Mouse (Mus musculus) left cerebral cortex, postnatal 36 days (tissue): ENCODE results near the gene Ctsll3. TPM values are rescaled to one million over a fixed set of nuclear protein-coding genes. Genes with fewer than 3 reads are reported as not detected.

Experiments used
- DNase-seq, 2 experiments: peaks; one replicate each; pipeline ENCODE4 v3.0.0; 2021 to 2022; ENCODE audit warnings: low spot score in 2 of 2, mixed read lengths in 1 of 2
- intact Hi-C: fragments of 180-260 bp; cut with DNase I; formaldehyde crosslinking; loops from one replicate; pipeline ENCODE4 v1.15.1; 2025
- total RNA-seq, 2 experiments: library from RNA; stranded (reverse); gene quantifications; 2 replicates each; pipeline ENCODE4 v1.2.3; 2021

Gene Ctsll3
- total RNA-seq, result not detected

DNA sequence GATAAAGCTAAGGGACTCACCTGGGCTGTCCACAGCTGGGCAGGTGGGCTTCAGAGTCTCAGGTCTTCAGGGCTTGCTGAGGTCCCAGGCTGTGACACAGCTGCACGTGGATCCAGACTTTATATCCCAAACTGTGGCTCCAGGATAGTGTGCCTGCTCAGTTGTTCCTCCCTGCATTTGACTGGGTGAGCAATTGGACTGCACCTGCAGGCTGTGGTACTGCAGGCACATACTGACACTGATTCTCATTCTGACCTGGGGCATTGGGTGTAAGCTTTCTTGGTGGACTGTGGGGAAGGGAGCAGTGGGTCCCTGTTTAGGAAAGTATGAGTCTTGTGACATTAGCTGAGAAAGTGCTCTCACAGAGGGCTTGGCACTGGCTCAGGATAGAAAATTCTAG, at the start of gene Ctsll3:
Gene Ctsll3 (minus strand): TSS at position 101 of the 400 bp plus-strand sequence.
- intact Hi-C loops, result no loop called here
- DNase-seq, result no peak

DNA sequence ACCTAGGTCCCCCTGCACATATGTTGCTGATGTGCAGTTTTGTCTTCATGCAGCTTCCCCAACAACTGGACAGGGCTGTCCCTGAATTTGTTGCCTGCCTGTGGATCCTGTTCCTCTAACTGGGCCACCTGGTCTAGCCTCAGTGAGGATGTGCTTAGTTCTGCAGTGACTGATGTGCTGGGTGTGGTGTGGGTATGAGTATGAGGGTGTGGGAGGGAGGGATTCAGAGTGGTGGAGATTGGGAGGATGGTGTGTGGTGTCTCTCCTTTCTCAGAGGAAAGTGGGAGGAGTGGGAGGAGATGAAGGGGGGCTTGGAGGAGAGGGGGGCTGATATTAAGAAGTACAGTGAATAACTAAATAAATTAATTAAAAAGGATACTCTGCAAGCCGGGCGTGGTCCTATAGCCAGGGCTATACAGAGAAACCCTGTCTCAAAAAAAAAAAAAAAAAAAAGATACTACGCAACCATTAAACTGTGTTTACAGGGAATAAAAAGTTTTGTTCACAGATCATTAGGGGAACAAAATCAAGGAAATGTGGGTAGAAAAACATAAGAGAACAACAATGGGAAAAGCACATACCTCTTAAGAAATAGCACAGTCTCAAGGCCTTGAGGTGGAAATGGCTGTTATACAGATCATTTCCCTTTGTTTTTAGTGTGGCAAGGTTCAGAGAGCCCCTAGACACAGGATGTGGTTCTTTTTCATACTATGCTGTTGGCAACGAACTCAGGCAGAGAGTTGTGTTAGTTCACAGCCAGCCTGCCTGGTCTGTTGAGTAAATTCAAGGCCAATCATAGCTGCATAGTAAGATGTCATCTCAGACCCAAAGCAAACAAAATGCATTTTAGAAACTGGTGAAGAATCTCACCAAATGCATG, 45.8 kb upstream of the Ctsll3 start:
- intact Hi-C loops, result no loop called here

DNA sequence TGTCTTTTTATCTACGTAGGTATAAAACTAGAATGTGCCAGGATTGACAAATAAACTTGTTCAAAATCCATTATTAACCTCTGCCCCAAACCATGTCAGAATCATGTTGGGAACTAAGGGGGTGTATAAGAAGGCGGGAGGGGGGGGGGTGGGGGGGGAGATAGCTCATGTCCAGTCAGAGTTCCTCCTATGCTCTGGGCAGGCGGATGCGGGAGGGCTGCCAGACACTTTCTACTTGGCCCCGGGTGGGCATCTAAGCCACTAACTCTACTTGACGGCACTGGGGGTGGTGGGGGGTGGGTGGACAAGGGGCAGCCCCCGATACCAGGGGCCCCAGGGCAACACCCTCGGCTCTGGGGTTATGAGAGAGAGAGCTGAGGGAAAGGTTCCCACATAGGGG, 40.5 kb upstream of the Ctsll3 start:
- intact Hi-C loops, result no loop called here
- DNase-seq, result no peak

More for the DNA sequence above, 45.8 kb upstream of the Ctsll3 start:
- no peak for DNase-seq

DNA sequence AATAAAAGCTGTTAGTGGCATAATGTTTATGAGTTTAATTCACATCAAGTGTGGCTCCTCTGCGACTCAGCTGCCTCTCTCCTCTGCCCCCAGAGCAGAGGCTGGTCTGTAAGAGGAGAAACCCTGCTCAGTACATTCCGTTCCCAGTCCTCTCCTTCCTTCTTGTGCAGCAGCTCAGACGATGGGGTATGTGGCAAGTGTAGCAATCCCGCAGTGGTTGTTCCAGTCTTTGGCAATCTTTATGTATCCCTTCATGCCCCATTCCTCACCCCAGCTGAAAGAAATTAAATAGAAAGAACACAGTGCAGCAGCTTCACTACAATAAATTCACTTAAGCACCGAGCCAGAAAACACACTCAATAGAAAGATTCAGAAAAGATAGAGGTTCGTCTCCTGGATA, 40.1 kb upstream of the Ctsll3 start:
- intact Hi-C loops, result no loop called here
- no peak for DNase-seq

DNA sequence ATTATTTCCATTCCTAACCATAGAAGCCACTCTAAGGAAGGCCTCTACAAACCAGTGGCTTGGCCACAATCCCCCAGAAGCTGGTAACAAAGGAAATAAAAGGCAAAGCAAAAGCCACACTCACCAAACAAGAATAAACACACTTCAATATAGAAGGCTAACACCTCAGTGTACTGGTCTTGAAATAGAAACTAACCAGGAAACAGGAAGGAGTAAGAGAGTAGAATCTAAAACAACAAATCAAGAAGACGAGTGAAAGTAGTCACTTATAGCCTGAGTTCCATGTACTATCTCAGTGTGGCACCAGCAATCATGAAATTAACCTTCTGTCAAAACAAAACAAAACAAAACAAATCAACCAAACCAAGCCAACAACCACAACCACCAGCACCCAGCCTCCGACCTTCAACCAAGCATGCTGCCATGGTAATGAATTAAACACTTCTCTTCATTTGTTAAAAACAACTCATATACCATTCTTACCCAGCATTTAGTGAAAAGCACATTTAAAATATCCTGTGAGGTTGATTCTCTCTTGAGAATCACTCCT, 36.8 kb upstream of the Ctsll3 start:
- intact Hi-C loops, result no loop called here

DNA sequence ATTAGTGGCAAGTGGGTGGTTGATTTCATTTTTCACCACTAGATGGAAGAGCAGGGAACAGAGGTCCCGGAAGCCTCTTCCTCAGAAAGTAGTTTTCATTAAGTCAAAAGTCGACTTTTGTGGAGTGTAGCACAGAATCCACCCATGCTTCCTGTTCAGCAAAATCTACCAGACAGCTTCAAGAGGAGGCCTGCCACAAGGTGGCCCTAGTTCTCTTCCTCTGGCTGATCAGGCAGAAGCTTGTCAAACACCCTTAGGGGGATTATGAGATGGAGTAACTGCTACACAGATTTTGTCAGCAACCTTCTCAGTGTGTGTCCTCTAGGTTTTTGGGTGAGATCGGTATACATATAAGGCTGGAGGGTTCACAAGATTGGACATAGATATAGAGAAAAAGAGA, 23.4 kb upstream of the Ctsll3 start:
- intact Hi-C loops, result no loop called here
- DNase-seq, result no peak

More for the DNA sequence above, 36.8 kb upstream of the Ctsll3 start:
- DNase-seq, result no peak

DNA sequence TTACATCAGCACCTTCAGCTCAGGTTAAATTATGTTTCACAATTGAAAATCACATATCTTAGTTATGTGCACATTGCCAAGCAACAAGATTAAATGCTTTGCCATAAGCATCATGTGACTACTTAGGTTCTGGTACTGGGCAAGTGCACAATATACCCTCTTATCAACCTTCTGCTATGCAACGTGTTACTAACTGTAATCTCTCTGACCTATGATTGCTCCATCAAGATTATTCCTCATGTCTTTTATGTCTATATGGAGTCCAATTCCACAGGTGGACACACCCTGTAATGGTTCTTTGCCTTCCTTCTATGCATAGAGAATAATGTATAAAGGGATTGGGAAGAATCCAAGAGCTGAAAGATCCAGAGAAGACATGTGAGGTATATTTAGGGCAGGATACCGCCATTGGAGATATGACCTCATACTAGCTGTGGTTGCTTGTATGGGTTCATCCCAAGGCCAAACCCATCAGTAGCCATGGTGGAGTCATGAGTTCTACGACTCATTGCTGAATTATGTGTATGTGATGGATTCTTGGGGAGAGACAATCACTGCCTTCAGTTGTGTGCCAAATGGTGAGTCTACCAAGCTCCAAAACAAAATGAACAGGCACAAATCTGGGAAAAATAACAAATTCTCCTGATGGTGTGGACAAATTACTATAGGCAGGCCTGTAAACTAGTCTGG, 18.0 kb upstream of the Ctsll3 start:
- intact Hi-C loops, result loop anchor here (2.0 kb wide), 1 partner anchor 62 kb away; no protein-coding TSS in a partner anchor
- DNase-seq, result no peak

DNA sequence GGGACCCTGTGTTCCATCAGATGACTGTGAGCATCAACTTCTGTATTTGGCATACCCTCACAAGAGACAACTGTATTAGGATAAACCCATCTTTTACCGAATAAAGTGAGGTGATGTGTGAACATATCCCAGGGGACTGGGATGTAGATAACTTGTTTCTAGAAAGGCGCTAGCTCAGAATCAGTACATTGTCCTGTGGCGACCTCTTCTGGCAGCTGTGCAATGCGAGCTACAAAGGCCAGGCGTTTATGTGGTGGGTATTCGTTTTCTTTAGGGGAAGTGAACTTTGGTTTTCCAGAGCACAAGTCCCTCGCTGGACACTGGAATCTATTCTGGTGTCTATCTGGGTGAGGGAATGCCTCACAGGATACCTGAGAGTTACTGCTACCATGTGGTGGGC, 16.8 kb upstream of the Ctsll3 start:
- intact Hi-C loops, result loop anchor here (10.0 kb wide), 1 partner anchor 345 kb away; no protein-coding TSS in a partner anchor
- peak; percentile 5 to 9 for DNase-seq

DNA sequence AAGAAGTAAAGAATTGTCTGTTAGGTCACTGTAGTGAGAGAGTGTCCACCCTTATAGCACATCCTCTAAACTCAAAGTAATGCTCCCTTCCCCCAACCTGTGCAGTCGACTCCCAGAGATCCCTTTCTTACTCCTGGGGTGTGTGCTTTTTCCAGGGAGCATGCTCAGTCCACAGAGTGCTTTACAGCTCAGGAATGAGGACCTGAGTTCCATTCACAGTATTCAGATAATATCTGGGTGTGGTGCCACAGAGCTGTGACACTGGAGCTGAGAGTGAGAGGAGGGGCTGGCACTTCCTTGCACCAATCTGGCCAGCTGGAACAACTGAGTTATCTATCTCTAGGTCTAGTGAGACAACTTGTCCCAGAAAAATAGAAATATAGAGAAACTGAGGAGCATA, 11.1 kb upstream of the Ctsll3 start:
- no peak for DNase-seq
- intact Hi-C loops, result loop anchor here (10.0 kb wide), 1 partner anchor 339 kb away; no protein-coding TSS in a partner anchor

DNA sequence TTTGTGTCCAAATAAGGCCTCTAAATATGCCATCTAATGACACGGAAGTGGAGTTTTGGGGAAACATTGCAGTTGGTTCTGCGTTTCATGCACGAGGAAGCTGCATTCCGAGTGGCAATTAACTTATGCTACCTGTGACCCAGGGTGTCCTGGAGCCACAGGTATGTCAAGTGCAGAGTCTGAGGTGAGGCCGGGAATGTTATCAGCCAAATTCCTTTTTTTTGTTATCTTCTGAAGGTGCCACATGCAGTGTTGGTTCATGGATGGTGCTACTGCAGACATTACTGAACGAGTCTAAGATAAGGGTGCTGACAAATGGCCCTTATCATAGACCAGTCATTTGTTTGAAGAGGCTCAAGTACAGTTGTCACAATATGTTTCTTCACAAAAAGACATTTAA, 10.1 kb upstream of the Ctsll3 start:
- intact Hi-C loops, result loop anchor here (10.0 kb wide), 1 partner anchor 338 kb away; no protein-coding TSS in a partner anchor
- no peak for DNase-seq

DNA sequence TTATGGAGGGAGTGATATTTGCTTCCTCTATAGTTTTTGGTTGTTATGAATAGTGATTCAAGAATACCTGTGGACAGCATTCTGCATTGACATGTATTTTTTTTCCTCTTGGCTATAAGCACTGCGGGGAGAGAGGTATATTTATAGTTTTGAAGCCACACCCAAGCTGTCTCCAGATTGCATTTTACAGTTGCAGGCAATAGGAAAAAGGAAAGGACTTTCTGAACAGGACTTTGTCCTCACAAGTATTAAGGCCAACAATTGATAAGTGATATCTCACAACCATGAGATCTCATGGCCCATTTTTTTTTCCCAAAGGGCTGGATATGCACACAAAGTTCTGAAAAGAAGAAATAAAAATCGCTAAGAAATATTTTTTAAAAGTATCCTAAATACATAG, 7.0 kb upstream of the Ctsll3 start:
- no peak for DNase-seq
- intact Hi-C loops, result loop anchor here (10.0 kb wide), 1 partner anchor 335 kb away; no protein-coding TSS in a partner anchor

DNA sequence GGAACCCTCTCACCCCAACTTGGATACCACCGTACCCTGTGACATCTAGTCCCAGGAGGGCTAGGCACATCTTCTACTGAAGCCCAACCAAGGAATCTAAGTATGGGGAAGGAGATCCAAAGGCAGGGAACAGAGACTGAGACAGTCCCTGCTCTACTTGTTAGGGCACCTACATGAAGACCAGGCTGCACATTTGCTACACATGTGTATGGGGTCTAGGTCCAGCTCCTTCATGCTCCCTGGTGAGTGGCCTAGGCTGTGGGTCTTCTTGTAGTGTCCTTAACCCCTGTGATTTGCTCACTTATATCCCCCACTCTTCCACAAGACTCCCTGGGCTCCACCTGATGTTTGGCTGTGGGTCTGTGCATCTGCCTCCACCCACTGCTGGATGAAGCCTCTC, 13.2 kb downstream of the Ctsll3 start:
- intact Hi-C loops, result no loop called here

DNA sequence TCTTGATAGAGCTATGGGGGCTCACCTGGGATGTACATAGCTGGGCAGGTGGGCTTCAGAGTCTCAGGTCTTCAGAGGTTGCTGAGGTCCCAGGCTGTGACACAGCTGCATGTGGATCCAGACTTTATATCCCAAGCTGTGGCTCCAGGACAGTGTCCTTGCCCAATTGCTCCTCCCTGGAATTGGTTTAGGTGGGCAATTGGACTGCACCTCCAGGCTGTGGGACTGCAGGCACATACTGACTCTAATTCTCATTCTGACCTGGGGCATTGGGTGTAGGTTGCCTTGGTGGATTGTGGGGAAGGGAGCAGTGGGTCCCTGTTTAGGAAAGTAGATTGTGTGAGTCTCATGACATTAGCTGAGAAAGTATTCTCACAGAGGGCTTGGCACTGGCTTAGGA, 16.4 kb downstream of the Ctsll3 start, which contains the start of gene BC051665:
Gene BC051665 (minus strand): TSS at position 101 of the 400 bp plus-strand sequence.
- intact Hi-C loops, result no loop called here
- no peak for DNase-seq

More for the DNA sequence above, 13.2 kb downstream of the Ctsll3 start:
- no peak for DNase-seq

DNA sequence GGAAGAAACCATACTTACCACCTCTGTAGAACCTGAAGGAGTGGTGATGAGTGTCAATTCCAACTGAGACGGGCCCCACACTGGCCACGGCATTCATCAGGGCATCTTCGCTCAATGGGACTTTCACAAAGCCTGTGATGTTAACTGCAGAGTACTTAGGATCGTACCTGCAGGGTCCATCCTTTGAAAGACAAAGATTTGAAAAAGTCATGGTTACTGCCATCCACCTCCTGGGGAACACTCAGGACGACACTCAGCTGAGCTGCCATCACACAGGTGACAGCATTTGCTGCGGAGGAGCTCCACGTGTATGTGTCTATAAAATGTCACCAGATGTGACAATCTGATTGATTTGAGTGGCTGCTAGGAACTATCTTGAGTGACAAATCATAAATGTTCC, 19.3 kb downstream of the Ctsll3 start:
- DNase-seq, result no peak
- intact Hi-C loops, result no loop called here

DNA sequence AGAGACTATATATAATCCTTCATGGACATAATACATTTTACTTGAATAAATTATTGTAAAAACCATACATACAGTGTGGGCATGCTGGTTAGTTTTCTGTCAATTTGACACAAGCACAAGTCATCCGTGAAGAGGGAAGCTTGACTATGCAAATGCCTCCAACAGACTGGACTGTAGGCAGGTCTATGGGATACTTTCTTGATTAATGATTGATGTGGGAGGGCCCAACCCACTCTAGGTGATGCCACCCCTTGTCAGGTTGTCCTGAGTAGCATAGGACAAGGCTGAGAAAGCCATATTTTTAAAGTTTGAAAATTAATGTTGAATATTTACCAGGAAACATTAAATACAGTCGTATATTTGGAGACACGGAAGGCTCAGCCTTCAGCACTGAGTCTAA, 22.1 kb downstream of the Ctsll3 start:
- DNase-seq, result no peak
- intact Hi-C loops, result no loop called here

DNA sequence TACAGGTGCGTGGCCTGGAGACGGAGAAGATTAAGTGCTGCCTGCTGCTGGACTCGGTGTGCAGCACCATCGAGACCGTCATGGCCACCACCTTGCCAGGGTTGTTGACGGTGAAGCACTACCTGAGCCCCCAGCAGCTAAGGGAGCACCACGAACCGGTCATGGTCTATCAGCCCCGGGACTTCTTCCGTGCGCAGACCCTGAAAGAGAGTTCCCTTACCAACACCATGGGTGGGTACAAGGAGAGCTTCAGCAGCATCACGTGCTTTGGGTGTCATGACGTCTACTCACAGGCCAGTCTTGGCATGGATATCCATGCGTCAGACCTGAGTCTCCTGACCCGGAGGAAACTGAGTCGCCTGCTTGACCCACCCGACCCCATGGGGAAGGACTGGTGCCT, 41.5 kb downstream of the Ctsll3 start:
- intact Hi-C loops, result no loop called here

DNA sequence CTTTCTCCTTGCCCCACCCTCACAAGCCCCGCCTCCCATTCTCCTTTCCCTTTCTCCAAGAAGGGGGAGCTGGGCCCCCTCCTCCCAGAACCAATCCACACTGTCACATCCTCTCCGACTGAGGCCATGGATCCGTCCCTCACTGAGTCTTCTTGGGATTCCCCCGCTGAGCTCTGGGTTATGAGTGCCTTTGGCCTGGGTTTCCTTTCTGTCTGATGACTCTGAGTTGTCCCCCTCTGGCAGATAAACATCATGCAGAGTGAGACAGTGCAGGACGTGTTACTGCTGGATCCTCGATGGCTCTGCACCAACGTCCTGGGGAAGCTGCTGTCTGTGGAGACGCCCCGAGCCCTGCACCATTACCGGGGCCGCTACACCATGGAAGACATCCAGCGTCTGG, 42.3 kb downstream of the Ctsll3 start:
- intact Hi-C loops, result no loop called here
- DNase-seq, result no peak

More for the DNA sequence above, 41.5 kb downstream of the Ctsll3 start:
- no peak for DNase-seq

DNA sequence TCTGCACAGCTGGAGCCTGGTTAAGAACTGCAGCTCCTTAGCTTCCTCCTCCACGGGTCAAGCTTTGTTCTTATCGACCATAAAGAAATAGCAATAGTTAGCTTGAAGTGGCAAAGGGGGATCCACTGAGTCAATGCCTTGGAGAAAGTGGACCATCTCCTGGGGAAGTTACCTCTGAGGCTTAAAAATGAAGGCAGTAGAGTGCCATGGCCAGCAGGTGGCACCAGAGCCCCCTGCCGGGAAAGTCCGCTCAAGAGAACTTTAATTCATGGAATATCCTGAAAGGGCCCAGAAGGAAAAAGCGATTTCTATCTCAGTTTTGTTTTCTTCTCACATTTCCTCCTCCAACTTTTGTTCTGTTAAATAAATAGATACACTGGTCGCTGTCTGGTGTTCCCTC, 43.5 kb downstream of the Ctsll3 start:
- intact Hi-C loops, result loop anchor here (2.0 kb wide), 2 partner anchors 62 to 482 kb away; no protein-coding TSS in a partner anchor
- DNase-seq, result peak in 1 of 2 experiments; percentile 50

DNA sequence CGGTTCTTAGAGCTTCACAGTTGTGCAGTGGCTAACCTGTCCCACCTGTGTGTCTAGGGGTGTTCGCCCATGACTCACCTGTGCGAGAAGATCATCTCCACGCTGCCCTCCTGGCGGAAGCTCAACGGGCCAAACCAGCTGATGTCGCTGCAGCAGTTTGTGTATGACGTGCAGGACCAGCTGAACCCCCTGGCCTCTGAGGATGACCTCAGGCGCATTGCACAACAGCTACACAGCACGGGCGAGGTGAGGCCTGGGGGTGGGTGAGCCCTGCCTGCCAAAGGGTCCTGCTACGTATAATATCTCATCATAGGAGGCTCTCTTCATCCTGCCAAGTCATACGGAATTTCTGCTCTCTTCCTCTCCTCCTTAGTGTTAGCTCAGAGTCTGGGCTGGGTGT, 45.4 kb downstream of the Ctsll3 start:
- intact Hi-C loops, result no loop called here
- DNase-seq, result no peak

DNA sequence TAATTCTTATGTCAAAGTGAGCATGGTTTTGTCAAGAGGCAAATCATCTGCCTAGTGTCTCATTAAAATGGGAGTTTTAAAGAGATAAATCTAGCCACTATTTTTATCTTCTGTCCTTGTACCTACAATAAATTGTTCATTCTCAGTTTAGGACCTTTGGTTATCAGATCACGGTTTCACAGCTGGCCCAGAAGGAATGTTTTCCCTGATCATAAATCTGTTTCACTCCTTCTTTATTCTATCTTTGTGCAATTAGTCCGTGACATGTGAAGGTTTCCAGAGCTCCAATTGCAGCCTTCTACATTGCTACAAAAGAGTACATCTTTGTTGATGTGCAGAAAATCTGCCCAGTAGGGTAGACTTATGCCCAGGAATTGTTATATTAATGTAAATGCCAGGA, 47.4 kb downstream of the Ctsll3 start:
- no peak for DNase-seq
- intact Hi-C loops, result no loop called here
